Mouse (Mus musculus): ENCODE data around the gene Dgkg. TPM values are rescaled to one million over a fixed set of nuclear protein-coding genes. Genes with fewer than 3 reads are reported as not detected.

The Dgkg gene
- polyA plus RNA-seq, 1 experiment from 2014 or later, result 0.76 TPM

GRCm38 (mm10) chr16:22469385-22469784, 187.6 kb downstream of the Dgkg start:
- H3K9me3 ChIP-seq (ENCODE audit: control insufficient read depth, low read length), result no peaks in the 10 kb centered on the region
- H3K27me3 ChIP-seq (ENCODE audit: control insufficient read depth, insufficient read depth, low read length), result no peaks in the 10 kb centered on the region
- DNase-seq (no peak), ATAC-seq (ENCODE audit: low FRiP score, low TSS enrichment) (no peak)
- no peaks in the 10 kb centered on the region for H3K36me3 ChIP-seq (ENCODE audit: control insufficient read depth, insufficient read depth, low read length)
- H3K9ac ChIP-seq (replicated peaks; ENCODE audit: low read length), result no peak overlapping the region
- WGBS, result 84% methylated on average over 11 of the region's 11 CpGs
- no peaks in the 10 kb centered on the region for H3K4me1 ChIP-seq (ENCODE audit: control insufficient read depth, insufficient read depth, low read length)
- H3K4me3 ChIP-seq (replicated peaks; ENCODE audit: low read depth, low read length), result no peak overlapping the region
- H3K4me2 ChIP-seq (ENCODE audit: low read length), result no peak overlapping the region
- no peak overlapping the region for H3K27ac ChIP-seq (replicated peaks; ENCODE audit: low read depth, low read length)

- Histone ChIP-seq H3K4me2 (ENCODE audit: low read length) (no peak overlapping the region), H3K9ac (replicated peaks; ENCODE audit: low read length) (no peak overlapping the region), H3K36me3 (ENCODE audit: control insufficient read depth, insufficient read depth, low read length) (no peaks in the 10 kb centered on the region), H3K4me3 (replicated peaks; ENCODE audit: low read depth, low read length) (no peak overlapping the region), H3K27ac (replicated peaks; ENCODE audit: low read depth, low read length) (no peak overlapping the region), H3K27me3 (ENCODE audit: control insufficient read depth, insufficient read depth, low read length) (no peaks in the 10 kb centered on the region), H3K4me1 (ENCODE audit: control insufficient read depth, insufficient read depth, low read length) (no peaks in the 10 kb centered on the region), H3K9me3 (ENCODE audit: control insufficient read depth, low read length) (no peaks in the 10 kb centered on the region)
- DNase-seq, result no peak
- no peak for ATAC-seq (ENCODE audit: low FRiP score, low TSS enrichment)
- 90% methylated on average over 2 of the region's 2 CpGs for WGBS
Observed at GRCm38 (mm10) chr16:22467111-22467510, 189.9 kb downstream of the Dgkg start.

- no peak overlapping the region for H3K4me2 ChIP-seq (ENCODE audit: low read length)
- H3K36me3 ChIP-seq (ENCODE audit: control insufficient read depth, insufficient read depth, low read length), result no peaks in the 10 kb centered on the region
- H3K4me1 ChIP-seq (ENCODE audit: control insufficient read depth, insufficient read depth, low read length), result no peaks in the 10 kb centered on the region
- no peak overlapping the region for H3K9ac ChIP-seq (replicated peaks; ENCODE audit: low read length)
- H3K27ac ChIP-seq (replicated peaks; ENCODE audit: low read depth, low read length), result no peak overlapping the region
- no peaks in the 10 kb centered on the region for H3K27me3 ChIP-seq (ENCODE audit: control insufficient read depth, insufficient read depth, low read length)
- no peaks in the 10 kb centered on the region for H3K9me3 ChIP-seq (ENCODE audit: control insufficient read depth, low read length)
- no peak for ATAC-seq (ENCODE audit: low FRiP score, low TSS enrichment)
- no peak for DNase-seq
- WGBS, result 86% methylated on average over 11 of the region's 11 CpGs
- H3K4me3 ChIP-seq (replicated peaks; ENCODE audit: low read depth, low read length), result no peak overlapping the region
Observed at GRCm38 (mm10) chr16:22466381-22466780, 190.6 kb downstream of the Dgkg start.

- no peak for ATAC-seq (ENCODE audit: low FRiP score, low TSS enrichment)
- WGBS, result 91% methylated on average over 3 of the region's 3 CpGs
- Histone ChIP-seq H3K27me3 (ENCODE audit: control insufficient read depth, insufficient read depth, low read length) (no peaks in the 10 kb centered on the region), H3K4me1 (ENCODE audit: control insufficient read depth, insufficient read depth, low read length) (no peaks in the 10 kb centered on the region), H3K27ac (replicated peaks; ENCODE audit: low read depth, low read length) (no peak overlapping the region), H3K9ac (replicated peaks; ENCODE audit: low read length) (no peak overlapping the region), H3K4me3 (replicated peaks; ENCODE audit: low read depth, low read length) (no peak overlapping the region), H3K9me3 (ENCODE audit: control insufficient read depth, low read length) (no peaks in the 10 kb centered on the region), H3K4me2 (ENCODE audit: low read length) (no peak overlapping the region), H3K36me3 (ENCODE audit: control insufficient read depth, insufficient read depth, low read length) (no peaks in the 10 kb centered on the region)
- DNase-seq, result no peak
Observed at GRCm38 (mm10) chr16:22462220-22462619, 194.8 kb downstream of the Dgkg start.

GRCm38 (mm10) chr16:22461728-22462127, 195.3 kb downstream of the Dgkg start:
- no peaks in the 10 kb centered on the region for H3K9me3 ChIP-seq (ENCODE audit: control insufficient read depth, low read length)
- WGBS, result 79% methylated on average over 6 of the region's 6 CpGs
- no peak for DNase-seq
- H3K9ac ChIP-seq (replicated peaks; ENCODE audit: low read length), result no peak overlapping the region
- H3K4me3 ChIP-seq (replicated peaks; ENCODE audit: low read depth, low read length), result no peak overlapping the region
- no peak overlapping the region for H3K4me2 ChIP-seq (ENCODE audit: low read length)
- H3K36me3 ChIP-seq (ENCODE audit: control insufficient read depth, insufficient read depth, low read length), result no peaks in the 10 kb centered on the region
- no peaks in the 10 kb centered on the region for H3K4me1 ChIP-seq (ENCODE audit: control insufficient read depth, insufficient read depth, low read length)
- no peak overlapping the region for H3K27ac ChIP-seq (replicated peaks; ENCODE audit: low read depth, low read length)
- no peak for ATAC-seq (ENCODE audit: low FRiP score, low TSS enrichment)
- no peaks in the 10 kb centered on the region for H3K27me3 ChIP-seq (ENCODE audit: control insufficient read depth, insufficient read depth, low read length)

- 85% methylated on average over 1 of the region's 1 CpGs for WGBS
- Histone ChIP-seq H3K36me3 (ENCODE audit: control insufficient read depth, insufficient read depth, low read length) (no peaks in the 10 kb centered on the region), H3K4me3 (replicated peaks; ENCODE audit: low read depth, low read length) (no peak overlapping the region), H3K9me3 (ENCODE audit: control insufficient read depth, low read length) (no peaks in the 10 kb centered on the region), H3K4me1 (ENCODE audit: control insufficient read depth, insufficient read depth, low read length) (no peaks in the 10 kb centered on the region), H3K9ac (replicated peaks; ENCODE audit: low read length) (no peak overlapping the region), H3K27ac (replicated peaks; ENCODE audit: low read depth, low read length) (no peak overlapping the region), H3K27me3 (ENCODE audit: control insufficient read depth, insufficient read depth, low read length) (no peaks in the 10 kb centered on the region), H3K4me2 (ENCODE audit: low read length) (no peak overlapping the region)
- DNase-seq (no peak), ATAC-seq (ENCODE audit: low FRiP score, low TSS enrichment) (no peak)
Observed at GRCm38 (mm10) chr16:22460960-22461359, 196.1 kb downstream of the Dgkg start.

GRCm38 (mm10) chr16:22452082-22452481, 204.9 kb downstream of the Dgkg start:
- Histone ChIP-seq H3K9me3 (ENCODE audit: control insufficient read depth, low read length) (no peaks in the 10 kb centered on the region), H3K27ac (replicated peaks; ENCODE audit: low read depth, low read length) (no peak overlapping the region), H3K4me1 (ENCODE audit: control insufficient read depth, insufficient read depth, low read length) (no peaks in the 10 kb centered on the region), H3K4me3 (replicated peaks; ENCODE audit: low read depth, low read length) (no peak overlapping the region), H3K36me3 (ENCODE audit: control insufficient read depth, insufficient read depth, low read length) (no peaks in the 10 kb centered on the region), H3K27me3 (ENCODE audit: control insufficient read depth, insufficient read depth, low read length) (no peaks in the 10 kb centered on the region), H3K4me2 (ENCODE audit: low read length) (no peak overlapping the region), H3K9ac (replicated peaks; ENCODE audit: low read length) (no peak overlapping the region)
- WGBS, result 78% methylated on average over 9 of the region's 9 CpGs
- ATAC-seq (ENCODE audit: low FRiP score, low TSS enrichment) (no peak), DNase-seq (no peak)

- no peak for ATAC-seq (ENCODE audit: low FRiP score, low TSS enrichment)
- Histone ChIP-seq H3K4me1 (ENCODE audit: control insufficient read depth, insufficient read depth, low read length) (no peaks in the 10 kb centered on the region), H3K9ac (replicated peaks; ENCODE audit: low read length) (no peak overlapping the region), H3K4me3 (replicated peaks; ENCODE audit: low read depth, low read length) (no peak overlapping the region), H3K36me3 (ENCODE audit: control insufficient read depth, insufficient read depth, low read length) (no peaks in the 10 kb centered on the region), H3K27me3 (ENCODE audit: control insufficient read depth, insufficient read depth, low read length) (peaks cover 4% of the 10 kb centered on the region; the same call in 1 of the 2 replicates), H3K4me2 (ENCODE audit: low read length) (no peak overlapping the region), H3K27ac (replicated peaks; ENCODE audit: low read depth, low read length) (no peak overlapping the region), H3K9me3 (ENCODE audit: control insufficient read depth, low read length) (no peaks in the 10 kb centered on the region)
- WGBS, result 77% methylated on average over 6 of the region's 6 CpGs
- no peak for DNase-seq
Observed at GRCm38 (mm10) chr16:22448093-22448492, 208.9 kb downstream of the Dgkg start.

GRCm38 (mm10) chr16:22444786-22445185, 212.2 kb downstream of the Dgkg start:
- Histone ChIP-seq H3K4me3 (replicated peaks; ENCODE audit: low read depth, low read length) (no peak overlapping the region), H3K27ac (replicated peaks; ENCODE audit: low read depth, low read length) (no peak overlapping the region), H3K9me3 (ENCODE audit: control insufficient read depth, low read length) (no peaks in the 10 kb centered on the region), H3K4me2 (ENCODE audit: low read length) (no peak overlapping the region), H3K27me3 (ENCODE audit: control insufficient read depth, insufficient read depth, low read length) (peaks cover 31% of the 10 kb centered on the region), H3K36me3 (ENCODE audit: control insufficient read depth, insufficient read depth, low read length) (no peaks in the 10 kb centered on the region), H3K4me1 (ENCODE audit: control insufficient read depth, insufficient read depth, low read length) (no peaks in the 10 kb centered on the region), H3K9ac (replicated peaks; ENCODE audit: low read length) (no peak overlapping the region)
- ATAC-seq (ENCODE audit: low FRiP score, low TSS enrichment), result no peak
- 74% methylated on average over 6 of the region's 6 CpGs for WGBS
- DNase-seq, result no peak
